Mouse (Mus musculus): ENCODE measurements around the gene Tsfm. TPM values are rescaled to one million over a fixed set of nuclear protein-coding genes. Genes with fewer than 3 reads are reported as not detected.
"Not testable (repeated sequence)": the region's sequence is repeated elsewhere in the genome, so short reads cannot be mapped to it uniquely, and the experiment has no call there.

The Tsfm gene
- total and polyA plus RNA-seq, 2 experiments from 2014 or later: 29.3 to 60.7 TPM

DNA sequence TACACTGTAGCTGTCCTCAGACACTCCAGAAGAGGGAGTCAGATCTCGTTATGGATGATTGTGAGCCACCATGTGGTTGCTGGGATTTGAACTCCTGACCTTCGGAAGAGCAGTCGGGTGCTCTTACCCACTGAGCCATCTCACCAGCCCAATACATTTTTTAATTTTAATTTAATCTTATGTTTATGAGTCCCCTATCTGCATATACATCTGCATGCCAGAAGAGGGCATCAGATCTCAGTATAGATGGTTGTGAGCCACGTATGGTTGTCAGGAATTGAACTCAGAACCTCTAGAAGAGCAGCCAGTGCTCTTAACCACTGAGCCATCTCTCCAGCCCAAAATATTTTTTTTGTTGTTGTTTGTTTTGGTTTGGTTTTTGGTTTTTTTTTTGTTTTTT lies 41.6 kb upstream of the Tsfm start:
- H3K9me3 ChIP-seq (ENCODE audit: low read length); H3K27ac ChIP-seq (ENCODE audit: low read depth, low read length); H3K4me2 ChIP-seq (ENCODE audit: low read depth, low read length, poor library complexity, severe bottlenecking); H3K27me3 ChIP-seq (ENCODE audit: insufficient read depth, low read length); DNase-seq (ENCODE audit: low spot score); H3K9ac ChIP-seq (replicated peaks; ENCODE audit: low read length, poor library complexity, severe bottlenecking); H3K4me1 ChIP-seq (ENCODE audit: insufficient read depth, low read length); ATAC-seq (ENCODE audit: low FRiP score); H3K4me3 ChIP-seq (ENCODE audit: low read depth, low read length): not testable (repeated sequence)
- peaks cover 13% of the 10 kb centered on the region for H3K36me3 ChIP-seq (ENCODE audit: insufficient read depth, low read length)
- TF ChIP-seq CTCF (IDR thresholded peaks at IDR 0.05): peak; percentile 33; the same call in 1 of the 2 replicates
- WGBS: 84% methylated on average over 4 of the region's 4 CpGs

- TF ChIP-seq CTCF (IDR thresholded peaks at IDR 0.05): no peak
- 79% methylated on average over 9 of the region's 9 CpGs for WGBS
- ATAC-seq (ENCODE audit: low FRiP score) (no peak), DNase-seq (ENCODE audit: low spot score) (no peak)
- H3K9me3 ChIP-seq (ENCODE audit: low read length): no peaks in the 10 kb centered on the region
- peaks cover 22% of the 10 kb centered on the region for H3K36me3 ChIP-seq (ENCODE audit: insufficient read depth, low read length)
- H3K9ac ChIP-seq (replicated peaks; ENCODE audit: low read length, poor library complexity, severe bottlenecking): peak overlapping the region; percentile 59; the same call in 1 of the 2 replicates
- H3K4me1 ChIP-seq (ENCODE audit: insufficient read depth, low read length): peaks cover 8% of the 10 kb centered on the region; the same call in 1 of the 2 replicates
- peak overlapping the region; percentile 75 for H3K4me2 ChIP-seq (ENCODE audit: low read depth, low read length, poor library complexity, severe bottlenecking)
- peak overlapping the region; percentile 45 for H3K4me3 ChIP-seq (ENCODE audit: low read depth, low read length)
- H3K27me3 ChIP-seq (ENCODE audit: insufficient read depth, low read length): no peaks in the 10 kb centered on the region
- H3K27ac ChIP-seq (ENCODE audit: low read depth, low read length): peak overlapping the region; percentile 85
Measured at GRCm38 (mm10) chr10:127071203-127071602, 40.6 kb upstream of the Tsfm start.

DNA sequence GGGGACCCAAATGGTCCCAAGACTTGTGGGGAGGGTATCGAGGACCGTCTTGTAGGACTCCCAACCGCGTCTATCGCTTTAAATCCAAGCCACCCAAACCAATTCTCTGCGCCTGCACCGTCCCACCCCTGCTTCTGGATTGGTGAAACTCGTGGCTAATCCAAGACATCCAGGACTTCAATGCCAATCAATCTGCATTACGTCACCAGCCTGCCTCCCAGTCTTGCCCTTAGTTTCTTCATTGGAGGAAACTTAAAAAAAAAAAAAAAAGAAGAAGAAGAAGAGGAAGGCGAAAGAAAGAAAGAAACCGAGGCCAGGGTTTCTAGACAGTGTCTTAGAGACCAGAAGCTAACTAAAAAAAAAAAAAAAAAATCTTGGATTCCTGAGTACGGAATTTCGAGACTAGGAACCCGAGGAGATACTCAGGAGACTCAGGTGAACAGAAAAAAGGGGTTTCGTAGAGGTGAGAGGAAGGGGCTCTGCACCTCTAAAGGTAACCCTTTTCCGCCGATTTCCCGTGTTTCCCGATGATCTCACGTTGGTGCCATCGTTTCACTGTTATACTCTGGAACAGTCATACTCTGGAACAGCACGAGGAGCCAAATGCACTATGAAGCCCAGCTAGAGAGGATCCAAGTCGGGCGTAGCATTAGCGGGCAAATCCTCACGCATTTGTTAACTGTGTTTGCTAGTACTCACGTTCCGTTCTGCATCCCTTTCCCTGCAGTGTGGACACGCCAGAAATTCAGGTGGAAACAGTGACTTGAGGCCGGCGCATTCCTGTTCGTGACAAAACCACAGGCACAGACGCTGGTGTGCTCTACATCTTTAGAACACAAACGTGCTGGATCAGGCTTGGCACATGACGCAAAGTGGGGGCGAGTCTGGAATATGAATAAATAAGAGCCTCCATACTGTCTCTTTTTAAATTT lies 39.8 kb upstream of the Tsfm start, which contains the start of gene Tspan31:
TSS of gene Tspan31 (minus strand) at position 75 of the 932 bp plus-strand sequence.
- peak within 1 kb of the TSS; percentile 45 for H3K4me3 ChIP-seq (ENCODE audit: low read depth, low read length)
- H3K4me2 ChIP-seq (ENCODE audit: low read depth, low read length, poor library complexity, severe bottlenecking): peak within 1 kb of the TSS; percentile 87
- under 1% methylated on average over 36 of the region's 36 CpGs for WGBS
- no peak for TF ChIP-seq CTCF (IDR thresholded peaks at IDR 0.05)
- no peaks in the 10 kb centered on the region for H3K27me3 ChIP-seq (ENCODE audit: insufficient read depth, low read length)
- peak within 1 kb of the TSS; percentile 85 for H3K27ac ChIP-seq (ENCODE audit: low read depth, low read length)
- H3K36me3 ChIP-seq (ENCODE audit: insufficient read depth, low read length): peaks cover 28% of the 10 kb centered on the region
- no peaks in the 10 kb centered on the region for H3K9me3 ChIP-seq (ENCODE audit: low read length)
- peaks cover 4% of the 10 kb centered on the region; the same call in 1 of the 2 replicates for H3K4me1 ChIP-seq (ENCODE audit: insufficient read depth, low read length)
- DNase-seq (ENCODE audit: low spot score) (peak; percentile 99), ATAC-seq (ENCODE audit: low FRiP score) (peak; percentile 91)
- peak within 1 kb of the TSS; percentile 59 for H3K9ac ChIP-seq (replicated peaks; ENCODE audit: low read length, poor library complexity, severe bottlenecking)

GRCm38 (mm10) chr10:127069281-127070189 lies 38.9 kb upstream of the Tsfm start:
- WGBS: 6% methylated on average over 30 of the region's 30 CpGs
- DNase-seq (ENCODE audit: low spot score) (peak; percentile 89), ATAC-seq (ENCODE audit: low FRiP score) (peak; percentile 78)
- peak overlapping the region; percentile 77 for H3K27ac ChIP-seq (ENCODE audit: low read depth, low read length)
- TF ChIP-seq CTCF (IDR thresholded peaks at IDR 0.05): no peak
- no peaks in the 10 kb centered on the region for H3K9me3 ChIP-seq (ENCODE audit: low read length)
- H3K4me1 ChIP-seq (ENCODE audit: insufficient read depth, low read length): peaks cover 4% of the 10 kb centered on the region; the same call in 1 of the 2 replicates
- H3K4me3 ChIP-seq (ENCODE audit: low read depth, low read length): peak overlapping the region; percentile 45
- H3K9ac ChIP-seq (replicated peaks; ENCODE audit: low read length, poor library complexity, severe bottlenecking): peak overlapping the region; percentile 59
- H3K4me2 ChIP-seq (ENCODE audit: low read depth, low read length, poor library complexity, severe bottlenecking): peak overlapping the region; percentile 87
- H3K36me3 ChIP-seq (ENCODE audit: insufficient read depth, low read length): peaks cover 35% of the 10 kb centered on the region
- H3K27me3 ChIP-seq (ENCODE audit: insufficient read depth, low read length): no peaks in the 10 kb centered on the region

- H3K4me2 ChIP-seq (ENCODE audit: low read depth, low read length, poor library complexity, severe bottlenecking): peak overlapping the region; percentile 87
- H3K9ac ChIP-seq (replicated peaks; ENCODE audit: low read length, poor library complexity, severe bottlenecking): no peak overlapping the region
- 0 out of 2 replicates have a peak overlapping the region, but pooled peaks have one; percentile 45 for H3K4me3 ChIP-seq (ENCODE audit: low read depth, low read length)
- H3K4me1 ChIP-seq (ENCODE audit: insufficient read depth, low read length): peaks cover 4% of the 10 kb centered on the region; the same call in 1 of the 2 replicates
- ATAC-seq (ENCODE audit: low FRiP score) (no peak), DNase-seq (ENCODE audit: low spot score) (no peak)
- TF ChIP-seq CTCF (IDR thresholded peaks at IDR 0.05): no peak
- 82% methylated on average over 9 of the region's 9 CpGs for WGBS
- peaks cover 35% of the 10 kb centered on the region for H3K36me3 ChIP-seq (ENCODE audit: insufficient read depth, low read length)
- no peaks in the 10 kb centered on the region for H3K9me3 ChIP-seq (ENCODE audit: low read length)
- H3K27me3 ChIP-seq (ENCODE audit: insufficient read depth, low read length): no peaks in the 10 kb centered on the region
- 0 out of 2 replicates have a peak overlapping the region, but pooled peaks have one; percentile 77 for H3K27ac ChIP-seq (ENCODE audit: low read depth, low read length)
Measured at GRCm38 (mm10) chr10:127068360-127069038, 37.9 kb upstream of the Tsfm start.
